In genomic region chr5:72808456-72809111, GRCm38 (mm10) we compare ENCODE assay signal across 8 mouse cellular contexts. TPM values are rescaled to one million over a fixed set of nuclear protein-coding genes. Genes with fewer than 3 reads are reported as not detected.
DNase-seq lines count a peak whose midpoint lies in the region; ATAC-seq and TF ChIP-seq lines count a peak whose summit lies in the region.

No protein-coding gene starts in this region.

- H3K4me3 ChIP-seq in forebrain, embryonic 12.5 days (replicated peaks): no peak overlapping the region
- H3K4me3 ChIP-seq in forebrain, embryonic 14.5 days (ENCODE audit: low read depth, low read length): no peak overlapping the region
- no peak overlapping the region for H3K4me3 ChIP-seq in midbrain, postnatal 0 days (ENCODE audit: low read depth, low read length)

- H3K27ac ChIP-seq in forebrain, embryonic 12.5 days: 0 out of 2 replicates have a peak overlapping the region, but pooled peaks have one; percentile 8
- H3K27ac ChIP-seq in forebrain, embryonic 14.5 days (ENCODE audit: low read depth, low read length): no peak overlapping the region
- H3K27ac ChIP-seq in midbrain, postnatal 0 days (ENCODE audit: low read depth, low read length): 0 out of 2 replicates have a peak overlapping the region, but pooled peaks have one; percentile 26

- no peaks in the 10 kb centered on the region for H3K27me3 ChIP-seq in forebrain, embryonic 12.5 days
- no peaks in the 10 kb centered on the region for H3K27me3 ChIP-seq in forebrain, embryonic 14.5 days (replicated peaks; ENCODE audit: control insufficient read depth, insufficient read depth, low read length)
- H3K27me3 ChIP-seq in midbrain, postnatal 0 days (ENCODE audit: insufficient read depth, low read length): no peaks in the 10 kb centered on the region

- intact Hi-C loops in gastrocnemius, postnatal 14 days (cut with DNase I; ENCODE audit: low total_unique reads): no loop called here

- H3K9ac ChIP-seq in forebrain, embryonic 12.5 days: no peak overlapping the region
- no peak overlapping the region for H3K9ac ChIP-seq in forebrain, embryonic 14.5 days (ENCODE audit: low read length)
- H3K9ac ChIP-seq in midbrain, postnatal 0 days (replicated peaks; ENCODE audit: low read length, poor library complexity, severe bottlenecking): no peak overlapping the region

- no peak for ATAC-seq in forebrain, embryonic 12.5 days (ENCODE audit: low FRiP score)
- no peak for ATAC-seq in forebrain, embryonic 14.5 days
- ATAC-seq in midbrain, postnatal 0 days (ENCODE audit: low FRiP score): no peak
- no peak for ATAC-seq in activated CD4-positive, CD25-positive, alpha-beta regulatory T cell, adult 4 months

- no peaks in the 10 kb centered on the region for H3K9me3 ChIP-seq in forebrain, embryonic 12.5 days
- no peaks in the 10 kb centered on the region for H3K9me3 ChIP-seq in forebrain, embryonic 14.5 days (replicated peaks; ENCODE audit: control insufficient read depth, low read length)
- H3K9me3 ChIP-seq in midbrain, postnatal 0 days (ENCODE audit: low read length): no peaks in the 10 kb centered on the region

- no peaks in the 10 kb centered on the region for H3K36me3 ChIP-seq in forebrain, embryonic 12.5 days (replicated peaks)
- no peaks in the 10 kb centered on the region for H3K36me3 ChIP-seq in forebrain, embryonic 14.5 days (ENCODE audit: control insufficient read depth, insufficient read depth, low read length)
- H3K36me3 ChIP-seq in midbrain, postnatal 0 days (ENCODE audit: insufficient read depth, low read length): no peaks in the 10 kb centered on the region

- TF ChIP-seq CTCF in midbrain, postnatal 0 days (IDR thresholded peaks at IDR 0.05): no peak

- WGBS in forebrain, embryonic 12.5 days: 47% methylated on average over 14 of the region's 14 CpGs
- 44% methylated on average over 14 of the region's 14 CpGs for WGBS in forebrain, embryonic 14.5 days
- WGBS in midbrain, postnatal 0 days: 50% methylated on average over 14 of the region's 14 CpGs

- H3K4me2 ChIP-seq in forebrain, embryonic 12.5 days: no peak overlapping the region
- no peak overlapping the region for H3K4me2 ChIP-seq in forebrain, embryonic 14.5 days (ENCODE audit: low read length)
- H3K4me2 ChIP-seq in midbrain, postnatal 0 days (ENCODE audit: low read depth, low read length, poor library complexity, severe bottlenecking): no peak overlapping the region

- H3K4me1 ChIP-seq in forebrain, embryonic 12.5 days: peaks cover 18% of the 10 kb centered on the region
- H3K4me1 ChIP-seq in forebrain, embryonic 14.5 days (ENCODE audit: control insufficient read depth, insufficient read depth, low read length): no peaks in the 10 kb centered on the region; the same call in 1 of the 2 replicates
- H3K4me1 ChIP-seq in midbrain, postnatal 0 days (ENCODE audit: insufficient read depth, low read length): no peaks in the 10 kb centered on the region

- no peak for DNase-seq in forebrain, embryonic 14.5 days (ENCODE audit: low spot score)
- DNase-seq in lung, postnatal 14 days: peak; percentile 33
- DNase-seq in lung, adult 18-20 months: no peak
- DNase-seq in gastrocnemius, postnatal 14 days: peak; percentile 63
- no peak for DNase-seq in midbrain, postnatal 0 days (ENCODE audit: low spot score)
- no peak for DNase-seq in adrenal gland, adult 8-10 months

RNA-seq across cellular contexts. Expression of gene Txk, which starts 56.0 kb away (rescaled TPM):
- not detected in 2 replicates for polyA plus RNA-seq in forebrain, embryonic 12.5 days (2016; fragmentation: Nextera tagmentation; extraction: Ambion mirVana)
- not detected in 2 replicates for polyA plus RNA-seq in forebrain, embryonic 14.5 days (2014; fragmentation: Nextera tagmentation; extraction: Ambion mirVana)
- total RNA-seq in gastrocnemius, postnatal 14 days (2021): under 1 TPM in 1 of 2 experiments, not detected in 1; 0.04 TPM
- 0.05 TPM in 1 of 2 replicates, not detected in the other for total RNA-seq in midbrain, postnatal 0 days (2014; rRNA removed)
- 0.14 and 0.15 TPM in 2 replicates for polyA plus RNA-seq in midbrain, postnatal 0 days (2015; fragmentation: Nextera tagmentation; extraction: Ambion mirVana)
- 10 to 100 TPM; 59.1 to 67.0 TPM for polyA plus RNA-seq in activated CD4-positive, CD25-positive, alpha-beta regulatory T cell, adult 4 months (2017; shearing (Covaris generic))
- under 1 TPM; 0.07 to 0.27 (median 0.16) TPM for total RNA-seq in adrenal gland, adult 8-10 months (2022)

RNA-seq across cellular contexts. Expression of gene Tec, which starts 59.7 kb away (rescaled TPM):
- 3.1 and 3.4 TPM in 2 replicates for polyA plus RNA-seq in forebrain, embryonic 12.5 days (2016; fragmentation: Nextera tagmentation; extraction: Ambion mirVana)
- 4.3 and 5.1 TPM in 2 replicates for polyA plus RNA-seq in forebrain, embryonic 14.5 days (2014; fragmentation: Nextera tagmentation; extraction: Ambion mirVana)
- total RNA-seq in gastrocnemius, postnatal 14 days (2021): 1 to 10 TPM; 2.0 to 2.4 TPM
- total RNA-seq in midbrain, postnatal 0 days (2014; rRNA removed): 3.9 and 5.4 TPM in 2 replicates
- polyA plus RNA-seq in midbrain, postnatal 0 days (2015; fragmentation: Nextera tagmentation; extraction: Ambion mirVana): 2.3 TPM in 2 replicates
- polyA plus RNA-seq in activated CD4-positive, CD25-positive, alpha-beta regulatory T cell, adult 4 months (2017; shearing (Covaris generic)): 10 to 100 TPM; 10.1 to 10.6 TPM
- 1 to 10 TPM; 2.0 to 3.8 (median 3.2) TPM for total RNA-seq in adrenal gland, adult 8-10 months (2022)

Comparison
In these comparisons a context has a peak if more than half of its experiments do, and no peak if none do; other contexts are left out.
1. DNase-seq: peak in lung, postnatal 14 days (single experiment) and gastrocnemius, postnatal 14 days (single experiment); none in forebrain, embryonic 14.5 days (single experiment), lung, adult 18-20 months (0 of 2), midbrain, postnatal 0 days (single experiment) and adrenal gland, adult 8-10 months (single experiment).
2. RNA of gene Txk, which starts 56.0 kb away (polyA plus RNA-seq): 59.1 to 67.0 TPM in activated CD4-positive, CD25-positive, alpha-beta regulatory T cell, adult 4 months; 0.14 to 0.15 TPM in midbrain, postnatal 0 days, not detected in forebrain, embryonic 12.5 days and not detected in forebrain, embryonic 14.5 days; every median in the first group is over 10 times any median in the second.